Mouse (Mus musculus) macrophage (primary cell): ENCODE data around the gene Ptprf. TPM values are rescaled to one million over a fixed set of nuclear protein-coding genes. Genes with fewer than 3 reads are reported as not detected.

Experiments
- H3K27ac ChIP-seq: fragments of 350-480 bp; formaldehyde crosslinking; 2 replicates; pipeline ENCODE4 v1.9.0; 2021
- H3K36me3 ChIP-seq: fragments of 350-480 bp; formaldehyde crosslinking; 2 replicates; pipeline ENCODE4 v1.9.0; 2021; ENCODE audit errors: inconsistent target
- H3K4me3 ChIP-seq: fragments of 350-480 bp; formaldehyde crosslinking; 2 replicates; pipeline ENCODE4 v1.9.0; 2021; ENCODE audit errors: inconsistent target
- H3K79me2 ChIP-seq: fragments of 350-480 bp; formaldehyde crosslinking; 2 replicates; pipeline ENCODE4 v1.9.0; 2021; ENCODE audit errors: inconsistent target
- WGBS: methylation state at CpG from one replicate; pipeline ENCODE4 v1.1.7; 2026; ENCODE audit warnings: inconsistent platforms; ENCODE audit not compliant: missing documents; 5-methylcytosine and 5-hydroxymethylcytosine counted together
- polyA plus RNA-seq: library from polyadenylated mRNA; stranded (reverse); fragments of 250-400 nt; gene quantifications from 3 replicates; pipeline ENCODE4 v1.2.4, GENCODE M21; 2018; ENCODE audit warnings: inconsistent platforms

The Ptprf gene
- polyA plus RNA-seq, 1 experiment from 2014 or later: 0.34 TPM

DNA sequence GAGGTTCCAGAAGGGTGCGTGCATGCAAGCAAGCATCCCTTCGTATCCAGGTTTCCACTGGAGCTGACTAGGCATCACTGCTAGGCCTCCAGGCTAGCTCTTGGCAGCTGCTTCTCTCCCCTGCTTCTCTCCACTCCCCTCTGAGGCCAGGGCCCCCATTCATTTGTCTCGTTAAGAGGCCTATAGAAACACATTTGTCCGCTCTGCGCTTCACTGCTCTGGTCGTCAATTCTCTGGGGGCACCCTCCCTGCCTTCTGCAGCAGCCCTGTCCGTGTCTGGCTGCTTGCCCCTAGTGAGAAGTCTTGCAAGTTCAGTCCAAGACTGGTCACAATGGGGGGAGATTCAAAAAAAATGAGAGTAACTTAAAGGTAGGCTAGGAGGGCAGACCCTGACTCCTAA, 16.7 kb downstream of the Ptprf start:
- H3K79me2 ChIP-seq: no peaks in the 10 kb centered on the region
- no peak overlapping the region for H3K4me3 ChIP-seq
- no peaks in the 10 kb centered on the region for H3K36me3 ChIP-seq
- WGBS: 87% methylated on average over 7 of the region's 7 CpGs
- no peak overlapping the region for H3K27ac ChIP-seq

DNA sequence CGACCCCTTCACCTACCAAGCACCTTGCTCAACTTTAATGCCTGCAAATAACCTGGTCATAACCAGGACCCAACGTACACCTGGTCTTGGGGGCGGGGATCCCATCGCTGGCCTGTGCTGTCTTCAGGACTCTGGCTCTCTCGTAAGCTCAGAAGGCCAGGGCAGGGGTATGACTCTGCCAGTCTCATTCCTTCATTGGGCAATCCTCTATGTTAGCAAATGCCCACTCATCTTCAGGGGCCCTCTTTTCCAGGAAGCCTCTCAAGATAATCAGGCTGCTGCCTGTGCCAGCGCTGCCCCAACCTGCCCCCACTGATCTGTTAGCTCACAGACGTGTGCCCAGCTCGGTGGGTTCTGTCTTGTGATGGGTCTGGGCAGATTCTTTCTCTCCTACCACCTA, 17.2 kb downstream of the Ptprf start:
- no peak overlapping the region for H3K4me3 ChIP-seq
- no peaks in the 10 kb centered on the region for H3K79me2 ChIP-seq
- H3K27ac ChIP-seq: no peak overlapping the region
- no peaks in the 10 kb centered on the region for H3K36me3 ChIP-seq
- 62% methylated on average over 8 of the region's 8 CpGs for WGBS

DNA sequence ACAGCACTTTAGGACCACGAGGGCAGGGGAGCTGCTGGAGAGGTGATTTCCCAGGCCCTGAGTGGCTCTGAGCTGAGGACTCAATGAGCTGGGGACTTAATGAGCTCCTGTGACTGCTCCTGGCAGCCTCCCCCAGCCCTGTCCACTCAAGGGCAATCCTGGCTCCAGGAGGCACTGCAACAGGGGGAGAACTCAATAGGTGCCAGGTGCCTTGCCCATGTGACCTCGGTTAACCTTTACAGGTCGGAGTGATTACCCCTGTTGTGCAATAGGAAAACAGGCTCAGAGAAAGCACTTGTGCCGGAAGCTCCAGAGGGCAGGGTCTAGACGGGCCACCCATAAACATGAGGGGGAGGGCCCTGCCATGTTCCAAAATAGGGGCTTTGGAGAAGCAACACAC, 17.7 kb downstream of the Ptprf start:
- H3K36me3 ChIP-seq: no peaks in the 10 kb centered on the region
- H3K79me2 ChIP-seq: no peaks in the 10 kb centered on the region
- WGBS: 15% methylated on average over 5 of the region's 5 CpGs
- H3K27ac ChIP-seq: no peak overlapping the region
- H3K4me3 ChIP-seq: no peak overlapping the region

DNA sequence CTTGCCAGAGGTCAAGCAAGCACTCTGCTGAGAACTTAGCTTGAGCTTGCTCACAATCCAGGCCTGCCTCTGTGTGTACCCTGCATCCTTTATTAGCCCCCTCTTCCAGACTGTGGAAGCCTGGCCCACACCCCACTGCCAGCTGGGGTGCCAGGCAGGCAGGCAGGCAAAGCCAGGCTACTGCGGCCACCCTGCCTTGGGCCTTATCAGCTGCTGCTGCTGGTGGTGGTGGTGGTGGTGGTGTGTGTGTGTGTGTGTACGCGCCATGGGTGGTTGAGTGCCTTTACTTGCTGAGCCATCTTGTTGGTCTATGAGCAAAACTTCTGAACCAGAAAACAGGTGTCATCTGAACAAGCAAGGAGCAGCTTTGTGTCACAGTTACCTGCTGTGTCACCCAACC, 18.3 kb downstream of the Ptprf start:
- H3K27ac ChIP-seq: no peak overlapping the region
- WGBS: 90% methylated on average over 3 of the region's 3 CpGs

DNA sequence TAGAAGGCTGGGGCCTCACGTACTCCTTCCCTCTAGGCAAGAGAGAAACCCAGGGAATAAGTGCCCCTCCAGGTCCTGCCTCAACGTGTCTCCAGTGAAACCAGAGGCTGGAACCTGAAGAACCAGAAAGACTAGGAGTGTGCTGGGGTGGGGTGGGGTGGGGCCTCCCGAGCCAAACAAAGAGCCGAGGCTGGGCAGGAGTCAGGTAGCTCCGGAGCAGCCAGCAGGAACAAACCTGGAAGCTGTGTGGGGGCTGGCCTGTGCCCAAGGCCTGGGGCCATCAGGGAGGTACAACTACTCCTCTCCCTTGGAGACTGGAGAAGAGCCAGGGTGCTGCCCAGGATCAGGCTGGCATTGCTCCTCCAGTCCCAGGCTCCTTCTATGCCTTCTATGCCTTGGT, 18.9 kb downstream of the Ptprf start:
- Histone ChIP-seq H3K4me3 (no peak overlapping the region), H3K27ac (no peak overlapping the region), H3K36me3 (no peaks in the 10 kb centered on the region), H3K79me2 (no peaks in the 10 kb centered on the region)
- 89% methylated on average over 5 of the region's 5 CpGs for WGBS

More for the DNA sequence above, 18.3 kb downstream of the Ptprf start:
- Histone ChIP-seq H3K4me3 (no peak overlapping the region), H3K36me3 (no peaks in the 10 kb centered on the region), H3K79me2 (no peaks in the 10 kb centered on the region)

DNA sequence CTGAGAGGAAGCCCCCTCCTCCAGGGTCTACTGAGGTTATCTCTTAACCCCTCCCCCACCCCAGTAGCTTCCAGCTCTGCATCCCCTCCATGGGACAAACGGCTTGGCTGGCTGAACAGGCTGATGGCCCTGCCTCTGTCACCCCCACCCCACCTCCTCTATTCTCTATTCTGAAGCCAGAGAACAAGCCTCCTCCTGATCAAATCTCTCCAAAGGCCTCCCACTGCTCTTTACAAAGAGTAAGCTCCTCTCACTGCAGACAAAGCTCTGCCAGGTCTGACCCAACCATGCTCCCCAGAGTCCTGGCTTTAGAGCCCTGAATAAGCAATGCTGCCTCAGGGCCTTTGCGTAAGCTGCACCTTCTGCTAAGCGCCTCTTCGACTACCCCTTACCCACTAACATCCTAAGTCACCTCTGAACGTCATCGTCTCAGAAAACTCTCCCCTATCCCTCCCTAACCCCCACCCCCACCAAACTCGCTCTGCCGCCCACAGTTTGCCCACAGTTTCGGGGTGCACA, 19.6 kb downstream of the Ptprf start:
- H3K36me3 ChIP-seq: no peaks in the 10 kb centered on the region
- H3K27ac ChIP-seq: no peak overlapping the region
- 86% methylated on average over 9 of the region's 9 CpGs for WGBS
- no peaks in the 10 kb centered on the region for H3K79me2 ChIP-seq
- H3K4me3 ChIP-seq: no peak overlapping the region

DNA sequence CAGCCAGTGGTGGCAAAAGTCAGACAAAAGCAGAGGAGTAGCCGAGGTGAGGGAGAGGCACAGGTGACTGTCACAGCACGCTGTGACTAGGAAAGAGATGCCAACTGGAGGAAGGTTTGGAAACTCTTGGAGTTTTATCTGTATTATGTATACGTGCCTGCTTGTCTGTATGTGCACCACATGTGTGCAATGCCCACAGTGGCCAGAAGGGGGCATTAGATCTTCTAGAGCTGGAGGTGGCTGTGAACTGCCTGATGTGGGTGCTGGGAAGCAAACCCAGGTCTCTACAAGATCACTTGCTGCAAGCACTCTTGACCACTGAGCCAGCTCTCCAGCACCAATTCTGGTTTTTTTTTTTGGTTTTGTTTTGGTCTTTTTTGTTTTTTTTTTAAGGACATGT, 20.5 kb downstream of the Ptprf start:
- Histone ChIP-seq H3K36me3 (no peaks in the 10 kb centered on the region), H3K79me2 (no peaks in the 10 kb centered on the region), H3K4me3 (no peak overlapping the region), H3K27ac (no peak overlapping the region)
- 81% methylated on average over 3 of the region's 3 CpGs for WGBS

DNA sequence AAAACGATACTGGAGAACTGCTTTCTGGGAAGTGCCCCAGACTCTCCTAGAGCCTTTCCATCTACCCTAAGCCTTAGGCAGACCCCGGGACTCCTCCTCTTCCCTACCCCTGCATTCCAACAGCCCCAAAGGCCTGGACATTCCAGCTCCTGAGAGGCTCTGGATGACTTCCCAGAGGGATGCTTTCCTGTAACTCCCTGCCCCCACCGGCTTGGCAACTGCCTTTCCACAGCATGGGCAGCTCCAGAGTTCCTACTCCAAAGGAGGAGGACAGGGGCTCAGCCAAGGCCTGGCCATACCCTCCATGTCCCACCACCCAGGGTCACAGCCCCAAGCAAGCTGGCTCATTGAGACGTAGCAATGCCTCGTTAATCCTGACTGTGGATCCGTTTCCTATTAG, 21.2 kb downstream of the Ptprf start:
- no peak overlapping the region for H3K27ac ChIP-seq
- no peaks in the 10 kb centered on the region for H3K79me2 ChIP-seq
- no peak overlapping the region for H3K4me3 ChIP-seq
- H3K36me3 ChIP-seq: no peaks in the 10 kb centered on the region
- 91% methylated on average over 6 of the region's 6 CpGs for WGBS

DNA sequence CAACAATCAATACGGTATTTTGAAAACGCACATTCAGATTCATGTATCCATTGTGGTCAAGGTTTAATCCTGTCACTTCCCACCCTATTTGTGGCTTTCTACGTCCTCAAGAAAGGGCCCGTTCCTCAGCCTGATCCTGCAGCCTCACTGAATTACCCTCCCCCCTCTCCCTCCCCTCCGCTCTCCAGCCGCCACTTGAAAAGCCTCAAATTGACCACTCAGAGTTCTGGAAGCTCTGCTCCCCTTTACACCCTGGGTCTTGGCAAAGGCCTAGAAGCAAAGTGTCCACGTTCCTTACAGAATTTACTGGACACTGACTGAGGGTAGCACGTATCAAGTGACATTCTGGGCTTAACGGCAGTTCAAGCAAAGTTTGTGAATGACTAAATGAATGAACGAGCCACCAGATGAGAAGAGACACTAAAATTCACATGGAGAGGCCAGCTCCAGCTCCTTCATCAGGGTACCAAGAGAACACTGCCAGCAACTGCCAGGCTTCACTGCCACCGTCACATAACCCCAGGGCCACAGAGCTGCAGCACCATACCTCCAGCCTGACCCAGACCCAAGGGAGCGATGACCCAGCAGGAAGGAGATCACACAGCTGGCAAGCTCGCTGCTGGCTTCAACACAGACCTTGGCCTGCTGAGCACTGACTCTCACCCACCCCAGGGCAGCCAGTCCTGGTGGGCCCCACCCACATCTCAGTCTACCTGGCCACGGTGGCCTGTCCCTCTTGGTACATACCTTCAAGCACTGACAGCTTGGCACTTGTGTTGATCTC, 22.6 kb downstream of the Ptprf start:
- no peak overlapping the region for H3K27ac ChIP-seq
- H3K36me3 ChIP-seq: no peaks in the 10 kb centered on the region
- H3K4me3 ChIP-seq: no peak overlapping the region
- 81% methylated on average over 14 of the region's 14 CpGs for WGBS
- no peaks in the 10 kb centered on the region for H3K79me2 ChIP-seq

DNA sequence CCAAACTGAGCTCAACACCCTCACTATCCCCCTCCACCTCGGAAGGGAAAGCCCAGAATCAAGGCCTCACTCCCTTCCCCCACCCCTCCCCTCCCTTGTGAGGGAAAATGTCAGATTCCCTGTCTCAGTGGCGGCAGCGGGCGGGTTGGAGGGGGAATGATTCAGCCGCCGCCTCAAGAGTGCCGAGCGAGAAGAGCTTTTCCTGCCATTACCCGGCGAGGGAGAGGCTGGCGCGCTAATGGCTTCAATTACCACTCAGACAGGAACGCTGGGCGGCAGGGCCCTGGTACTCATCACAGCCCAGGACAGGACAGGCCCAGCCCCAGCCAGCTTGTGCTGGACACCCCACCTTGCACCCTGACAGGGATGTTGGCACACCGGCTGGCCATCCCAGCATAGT, 25.6 kb downstream of the Ptprf start:
- no peaks in the 10 kb centered on the region for H3K36me3 ChIP-seq
- no peak overlapping the region for H3K27ac ChIP-seq
- WGBS: 69% methylated on average over 7 of the region's 15 CpGs
- H3K4me3 ChIP-seq: no peak overlapping the region
- H3K79me2 ChIP-seq: no peaks in the 10 kb centered on the region

DNA sequence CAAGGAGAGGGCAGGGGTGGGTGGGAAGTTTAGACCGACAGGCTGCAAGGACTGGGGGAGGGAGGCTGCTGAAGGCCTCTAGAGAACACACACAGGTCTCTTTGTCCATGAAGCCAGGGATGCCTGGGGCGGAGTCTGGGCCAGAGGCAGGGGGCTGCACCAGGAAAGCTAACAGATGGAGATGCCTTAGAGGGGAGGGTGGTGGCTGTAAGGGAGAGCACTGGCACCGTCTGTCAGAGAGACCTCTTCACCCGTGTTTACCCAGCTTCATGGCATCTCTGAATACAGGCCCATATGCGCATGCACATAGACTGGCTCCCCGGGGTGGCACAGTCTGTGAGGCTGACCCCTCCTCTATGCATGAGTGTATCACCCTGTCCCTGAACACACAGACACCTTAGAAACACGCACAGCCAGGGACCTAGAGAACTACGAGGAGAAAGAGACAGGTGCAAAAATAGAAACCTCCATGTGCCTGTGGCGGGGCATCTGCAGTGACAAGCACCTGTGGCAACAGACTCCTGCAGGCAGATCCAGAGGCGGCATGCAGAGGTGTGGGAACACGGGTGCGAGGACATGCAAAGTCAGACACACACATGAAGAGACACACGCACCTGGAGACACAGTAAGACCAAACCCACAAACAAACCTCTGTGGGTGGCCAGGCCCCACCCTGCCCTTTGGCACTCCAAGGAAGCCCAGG, 29.3 kb downstream of the Ptprf start:
- 89% methylated on average over 12 of the region's 13 CpGs for WGBS

DNA sequence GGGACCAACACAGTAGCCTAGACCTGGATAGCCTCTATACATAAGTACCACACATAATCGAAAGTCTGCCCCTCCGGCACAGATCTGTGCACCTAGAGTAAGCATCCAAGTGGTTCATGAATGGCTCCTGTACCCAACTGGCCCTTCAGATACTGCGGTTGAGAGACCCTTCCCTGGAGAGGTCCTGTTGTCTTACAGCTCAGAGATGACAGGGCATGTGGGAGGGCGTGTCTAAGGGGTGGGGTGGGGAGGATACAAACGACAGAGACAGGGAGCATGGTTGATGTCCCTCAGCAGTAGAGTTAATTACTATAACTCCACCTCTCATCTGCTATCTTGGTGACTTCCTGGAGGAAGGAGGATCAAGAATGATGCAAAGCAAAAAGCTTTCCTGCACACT, 29.9 kb downstream of the Ptprf start:
- WGBS: 64% methylated on average over 5 of the region's 5 CpGs
- no peak overlapping the region for H3K4me3 ChIP-seq
- no peak overlapping the region for H3K27ac ChIP-seq
- H3K36me3 ChIP-seq: no peaks in the 10 kb centered on the region
- H3K79me2 ChIP-seq: no peaks in the 10 kb centered on the region

More for the DNA sequence above, 29.3 kb downstream of the Ptprf start:
- Histone ChIP-seq H3K27ac (no peak overlapping the region), H3K36me3 (no peaks in the 10 kb centered on the region), H3K4me3 (no peak overlapping the region), H3K79me2 (no peaks in the 10 kb centered on the region)

DNA sequence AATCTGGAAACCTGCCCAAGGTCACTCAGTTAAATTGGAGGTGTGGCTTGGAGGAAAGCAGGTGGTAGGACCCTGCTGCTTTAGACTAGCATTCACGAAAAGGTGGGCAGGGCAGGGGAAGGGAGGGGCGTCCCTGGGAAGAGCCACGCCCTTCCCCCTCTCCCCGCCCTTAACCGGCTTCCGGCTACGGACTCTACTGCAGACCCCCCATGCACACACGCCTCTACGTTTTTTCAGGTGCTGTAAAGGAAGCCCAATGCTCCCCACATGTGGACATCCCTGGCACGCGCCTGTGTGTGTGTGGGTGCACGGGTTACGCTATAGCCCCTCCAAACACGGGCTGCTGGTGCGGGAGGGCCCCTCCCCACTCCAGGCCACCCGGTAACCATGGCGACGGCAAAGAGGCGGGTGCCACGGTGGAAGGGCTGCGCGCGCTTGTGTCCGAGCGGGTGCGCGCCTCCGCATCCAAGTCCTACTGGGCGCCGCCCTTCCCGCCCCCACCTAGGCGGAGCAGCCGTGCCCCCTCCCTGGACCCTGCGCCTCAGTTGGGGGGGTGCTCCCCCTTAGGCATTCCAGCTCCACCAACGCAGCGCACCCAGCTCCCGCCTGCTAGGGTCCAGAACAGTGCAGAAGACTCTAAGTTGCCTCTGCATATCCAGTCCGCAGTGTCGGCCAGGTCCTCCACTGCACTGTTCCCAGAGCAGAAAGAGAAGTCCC, 30.5 kb downstream of the Ptprf start:
- 10% methylated on average over 37 of the region's 39 CpGs for WGBS

DNA sequence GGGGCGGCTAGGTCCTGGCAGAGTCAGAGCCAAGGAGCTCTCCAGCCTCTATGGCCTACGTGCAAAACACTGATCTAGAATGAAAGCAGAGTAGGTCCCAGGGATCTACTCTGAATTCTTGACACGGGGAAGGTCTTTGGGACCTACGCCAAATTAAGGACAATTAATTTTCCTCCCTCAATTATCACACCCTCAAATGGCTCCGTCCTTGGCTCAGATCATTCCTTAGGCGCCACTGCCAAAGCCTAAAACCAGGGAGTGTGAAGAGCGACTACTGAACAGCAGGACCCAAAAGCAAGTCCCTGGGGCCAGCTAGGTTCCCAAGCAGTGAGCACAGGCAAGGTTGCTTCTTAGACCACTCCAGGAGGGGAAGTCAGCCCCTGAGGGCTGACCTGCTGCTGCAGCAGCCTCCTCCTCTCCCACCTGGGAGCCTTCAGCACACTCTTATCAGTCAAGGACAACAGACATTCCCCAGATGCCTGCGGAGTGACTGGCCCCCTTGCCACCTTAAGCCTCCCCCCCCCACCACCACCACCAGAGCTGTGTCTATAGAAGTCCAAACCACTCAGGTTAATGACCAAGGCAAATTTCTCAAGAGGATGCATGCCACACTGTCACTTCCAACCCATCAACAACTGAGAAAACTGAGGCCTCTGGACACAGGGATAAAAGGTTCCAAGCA, 31.3 kb downstream of the Ptprf start:
- 88% methylated on average over 8 of the region's 8 CpGs for WGBS
- Histone ChIP-seq H3K36me3 (no peaks in the 10 kb centered on the region), H3K79me2 (no peaks in the 10 kb centered on the region), H3K27ac (no peak overlapping the region), H3K4me3 (no peak overlapping the region)

More for the DNA sequence above, 30.5 kb downstream of the Ptprf start:
- H3K36me3 ChIP-seq: no peaks in the 10 kb centered on the region
- no peak overlapping the region for H3K27ac ChIP-seq
- H3K79me2 ChIP-seq: no peaks in the 10 kb centered on the region
- no peak overlapping the region for H3K4me3 ChIP-seq
